Mouse (Mus musculus): Measurements from ENCODE around the gene Cdh13.
A peak's percentile ranks its signal among the peaks of the same experiment; 100 is the strongest.

Gene Cdh13

DNA sequence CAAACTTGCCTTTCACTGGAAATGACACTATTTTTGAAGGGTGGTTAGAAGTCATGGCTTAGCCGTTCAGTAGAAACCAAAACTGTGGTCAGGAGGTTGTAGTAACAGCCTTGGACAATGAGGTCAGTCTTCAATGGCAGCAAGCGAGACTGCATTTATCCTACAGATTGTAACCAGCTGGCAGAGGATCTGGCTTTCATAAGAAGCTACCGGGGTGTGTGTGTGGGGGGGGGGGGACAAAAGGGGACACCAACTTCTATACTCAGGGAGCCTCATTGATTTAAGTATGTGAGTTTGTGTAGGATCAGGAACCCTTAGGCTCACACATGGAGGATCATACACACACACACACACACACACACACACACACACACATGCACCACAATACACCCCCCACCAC lies 25.6 kb downstream of the Cdh13 start:
- DNase-seq: no peak

DNA sequence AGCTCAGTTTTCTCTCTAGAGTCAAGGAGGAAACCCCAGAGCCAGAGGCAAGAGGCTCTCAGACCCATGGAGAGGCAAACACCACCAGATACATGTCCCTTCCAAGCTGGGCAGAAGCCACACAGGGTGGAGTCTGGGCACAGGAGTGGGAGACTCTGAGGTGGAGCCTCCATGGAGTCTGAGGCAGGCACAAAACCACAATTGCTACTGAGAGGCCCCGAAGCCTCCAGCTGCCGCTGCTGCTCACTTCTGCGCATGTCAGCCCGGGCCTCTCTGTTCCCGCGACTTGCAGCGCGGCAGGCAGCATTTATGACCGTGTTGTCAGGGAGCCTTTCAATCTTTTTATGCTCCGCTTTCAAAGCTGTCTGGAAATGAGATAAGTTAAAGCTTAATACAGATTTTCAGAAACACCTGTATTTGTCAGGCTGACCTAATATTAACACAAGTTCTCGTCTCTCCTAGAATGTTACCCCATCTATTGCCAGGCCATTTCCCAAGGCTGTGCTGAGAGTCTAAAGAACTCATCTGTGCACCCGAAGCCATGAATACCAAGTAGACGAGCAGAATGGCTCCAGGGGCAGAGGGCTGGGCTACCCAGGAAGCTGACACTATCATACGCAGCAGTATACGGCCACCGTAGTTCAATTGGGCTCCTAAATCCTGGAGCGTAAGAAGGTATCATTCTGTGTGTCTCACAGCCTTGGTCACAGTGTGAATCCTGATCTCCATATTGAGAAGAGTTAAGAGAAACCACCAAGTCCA lies 30.1 kb downstream of the Cdh13 start:
- DNase-seq: peak; percentile 25

DNA sequence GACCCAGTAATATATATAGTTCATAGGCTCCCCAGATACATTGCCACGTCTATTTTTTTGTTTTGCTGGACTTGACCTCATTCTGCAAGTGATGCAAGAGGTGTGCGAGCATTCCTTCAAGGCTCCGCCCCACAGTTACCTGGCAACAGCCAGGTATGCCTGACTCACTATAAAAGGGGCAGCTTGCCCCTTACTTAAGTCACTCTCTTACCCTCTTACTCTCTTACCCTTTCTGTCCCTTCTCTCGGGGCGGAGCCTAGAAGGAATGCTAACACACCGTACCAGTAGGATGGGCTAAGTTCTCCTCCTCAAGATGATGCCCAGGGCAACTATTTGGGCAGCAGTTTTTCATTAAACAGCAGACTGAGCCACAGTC lies 30.6 kb downstream of the Cdh13 start:
- DNase-seq: no peak

DNA sequence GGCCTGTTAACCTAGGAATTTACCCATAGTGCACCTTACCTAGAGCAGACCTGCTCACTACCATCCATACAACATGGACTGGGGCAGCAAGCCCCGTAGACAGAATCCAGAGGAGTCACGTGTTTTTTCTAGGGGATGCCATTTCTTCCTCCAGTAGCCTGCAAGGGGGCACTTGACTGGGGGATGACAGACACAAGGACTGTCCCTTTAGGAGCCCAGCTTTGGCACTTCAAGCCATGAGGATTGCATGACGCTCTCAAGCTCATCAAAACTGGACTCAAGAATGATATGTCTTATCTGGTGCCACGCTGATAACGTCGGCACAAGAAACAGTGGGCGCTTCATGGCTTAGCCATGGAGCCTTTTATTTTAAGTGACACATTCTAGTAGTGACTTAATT lies 31.4 kb downstream of the Cdh13 start:
- no peak for DNase-seq

DNA sequence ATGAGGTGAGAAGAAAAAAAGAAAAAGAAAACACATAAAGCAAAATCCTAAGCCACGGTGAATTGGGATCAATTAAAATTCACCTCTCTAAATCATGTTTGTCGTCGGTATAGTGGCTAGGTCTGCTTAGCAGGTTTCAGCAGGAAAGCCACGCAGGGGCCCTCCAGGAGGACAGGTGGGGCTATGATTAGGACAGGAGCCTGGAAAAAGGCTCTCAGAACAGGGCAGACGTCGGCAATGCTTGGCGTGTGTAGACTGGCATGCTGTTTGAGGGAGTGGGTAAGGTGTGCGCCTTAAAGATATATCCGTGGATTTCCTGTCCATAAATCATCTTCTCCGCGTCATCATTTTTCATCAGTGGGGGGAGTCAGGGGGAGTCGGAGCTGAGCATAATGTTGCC lies 32.9 kb downstream of the Cdh13 start:
- no peak for DNase-seq

DNA sequence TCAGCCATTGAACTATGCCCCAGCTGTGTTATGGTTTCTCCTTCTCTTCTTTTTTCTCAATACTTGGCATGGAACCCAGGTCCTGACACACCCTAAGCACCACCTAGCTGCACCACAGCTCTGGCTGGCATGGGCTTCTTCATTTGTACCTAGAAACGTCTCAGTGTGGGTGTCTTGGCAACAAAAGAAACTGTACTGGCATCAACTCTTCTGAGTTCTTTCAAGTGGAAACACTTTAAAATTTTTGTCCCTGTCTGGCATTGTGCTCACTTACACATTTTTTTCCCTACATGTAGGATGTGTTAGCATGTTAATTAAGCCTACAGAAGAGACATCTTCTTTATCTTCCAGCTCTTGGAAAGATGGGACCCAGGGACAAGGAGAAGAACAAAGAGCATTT lies 37.0 kb downstream of the Cdh13 start:
- peak; percentile 56 for DNase-seq

DNA sequence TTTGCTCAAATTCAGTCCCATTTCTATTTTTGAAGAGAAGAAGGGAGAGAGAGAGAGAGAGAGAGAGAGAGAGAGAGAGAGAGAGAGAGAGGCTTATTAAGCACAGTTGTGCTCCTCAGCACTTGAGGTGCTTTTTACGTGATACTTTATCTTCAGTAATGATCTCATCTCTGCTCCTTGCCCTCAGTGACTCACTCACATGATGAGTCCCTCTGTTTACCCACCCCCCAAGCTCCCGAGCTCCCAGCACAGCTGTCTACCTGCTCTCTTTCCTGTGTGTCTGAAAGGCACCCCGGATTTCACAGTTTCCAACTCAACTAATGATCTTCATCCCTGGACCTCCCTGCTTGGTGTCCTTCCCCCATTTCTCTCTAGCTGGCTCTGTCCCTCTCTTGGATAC lies 39.9 kb downstream of the Cdh13 start:
- no peak for DNase-seq

DNA sequence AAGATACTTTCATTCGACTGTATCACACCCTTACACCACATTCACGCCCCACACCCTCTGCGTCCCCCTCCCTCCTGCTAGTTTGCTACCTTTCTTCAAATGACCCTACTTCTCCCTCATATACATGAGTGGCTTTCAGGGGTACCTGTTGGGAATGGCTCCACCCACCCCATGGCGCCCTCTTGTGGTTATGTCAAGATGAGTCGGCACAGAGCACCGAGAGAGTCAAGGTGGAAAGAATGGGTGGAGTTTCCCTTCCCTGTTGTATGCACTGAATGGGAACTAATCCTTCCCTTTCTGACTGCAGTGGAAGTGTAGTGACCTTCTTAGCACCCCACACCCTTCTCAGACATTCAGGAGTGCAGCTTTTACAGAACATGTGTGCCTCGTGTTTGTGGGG lies 51.4 kb downstream of the Cdh13 start:
- DNase-seq: no peak

DNA sequence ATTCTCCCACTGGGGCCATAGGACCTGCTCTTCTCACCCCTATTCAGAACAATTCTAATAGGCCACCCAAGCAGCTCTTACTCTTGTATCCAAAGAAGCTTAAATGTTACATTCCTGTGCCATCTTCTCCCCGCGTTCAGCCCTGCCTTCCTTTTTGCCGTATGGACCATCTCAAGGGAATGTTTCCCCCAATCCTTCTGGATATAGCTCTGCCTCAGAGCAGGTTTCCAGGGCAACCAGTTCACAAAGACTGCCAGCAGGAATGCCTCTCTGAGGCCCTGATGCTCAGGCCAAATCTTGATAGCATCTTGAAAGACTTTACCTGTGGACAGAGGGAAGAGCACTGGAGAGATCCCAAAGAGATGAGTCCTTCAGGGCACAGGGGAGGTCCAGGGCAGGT lies 56.2 kb downstream of the Cdh13 start:
- DNase-seq: no peak

DNA sequence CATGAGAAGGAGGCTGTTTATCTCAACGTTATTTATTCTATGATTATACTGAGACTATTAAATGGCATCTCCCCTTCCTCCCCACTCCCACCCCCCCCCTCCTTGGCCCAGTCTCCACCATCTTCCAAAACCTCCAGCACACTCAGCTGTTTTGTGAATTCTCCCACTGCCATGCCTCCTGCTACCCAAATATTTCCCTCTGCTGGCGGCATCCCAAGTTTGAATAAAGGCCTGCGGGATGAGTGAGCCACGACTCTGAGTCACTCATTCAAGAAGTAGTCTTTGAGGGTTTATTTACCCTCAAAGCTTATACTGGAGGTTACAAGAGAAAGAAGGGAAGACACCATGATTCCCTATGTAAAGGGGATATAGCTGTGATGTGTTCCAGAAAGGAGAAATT lies 59.7 kb downstream of the Cdh13 start:
- DNase-seq: peak; percentile 39

DNA sequence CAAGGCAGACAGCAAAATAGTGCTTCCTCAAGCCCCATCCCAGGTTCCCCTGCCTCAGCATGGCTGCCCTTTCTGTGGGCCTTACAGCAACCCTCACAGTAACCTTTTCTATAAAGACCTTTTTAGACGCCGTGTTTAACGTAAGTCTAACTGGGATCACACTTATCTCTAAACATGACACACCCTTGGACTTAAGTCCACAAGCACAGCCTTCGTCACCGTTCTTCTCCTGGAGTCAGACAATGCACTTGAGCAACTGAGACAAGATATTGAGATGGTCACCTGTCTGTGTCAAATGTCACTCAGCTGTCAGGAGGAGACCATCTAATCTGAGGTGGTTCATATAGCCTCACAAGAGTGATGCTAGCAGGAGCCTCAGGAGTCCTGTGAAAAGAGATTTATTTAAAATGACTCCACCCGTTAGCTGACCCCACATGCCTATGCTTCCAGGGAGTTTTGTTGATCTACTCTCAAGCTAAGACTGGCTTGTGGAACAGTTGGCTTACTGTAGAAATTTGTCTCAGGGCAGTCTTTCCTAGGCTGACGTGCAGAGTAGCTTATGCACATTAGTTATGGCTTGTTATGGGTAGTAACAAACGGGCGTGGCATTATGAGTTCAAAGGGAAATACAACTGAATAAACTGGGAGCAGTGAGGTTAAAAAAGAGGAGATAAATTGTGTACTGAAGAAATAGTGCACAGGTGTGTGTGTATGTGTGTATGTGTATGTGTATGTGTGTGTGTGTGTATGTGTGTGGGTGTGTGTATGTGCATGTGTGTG lies 65.4 kb downstream of the Cdh13 start:
- no peak for DNase-seq

DNA sequence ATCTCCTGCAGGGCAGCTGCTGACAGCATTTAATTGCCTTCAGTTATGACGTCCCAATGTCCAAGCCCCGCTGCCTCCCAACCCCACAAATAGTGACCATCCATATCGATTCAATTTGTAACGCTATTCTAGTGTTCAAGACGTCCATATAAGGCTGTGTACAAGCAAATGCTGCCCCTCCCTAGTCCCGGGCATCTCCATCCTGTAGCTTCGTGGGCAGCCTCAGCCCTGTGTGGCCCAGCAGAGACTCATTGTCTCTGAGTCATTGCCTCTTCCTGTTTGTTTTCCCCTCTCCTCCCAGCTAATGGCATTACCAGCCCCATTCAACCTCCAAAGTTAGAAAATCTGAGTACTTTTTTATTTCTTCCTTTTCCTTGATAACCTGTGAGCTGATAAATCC lies 66.6 kb downstream of the Cdh13 start:
- DNase-seq: no peak

DNA sequence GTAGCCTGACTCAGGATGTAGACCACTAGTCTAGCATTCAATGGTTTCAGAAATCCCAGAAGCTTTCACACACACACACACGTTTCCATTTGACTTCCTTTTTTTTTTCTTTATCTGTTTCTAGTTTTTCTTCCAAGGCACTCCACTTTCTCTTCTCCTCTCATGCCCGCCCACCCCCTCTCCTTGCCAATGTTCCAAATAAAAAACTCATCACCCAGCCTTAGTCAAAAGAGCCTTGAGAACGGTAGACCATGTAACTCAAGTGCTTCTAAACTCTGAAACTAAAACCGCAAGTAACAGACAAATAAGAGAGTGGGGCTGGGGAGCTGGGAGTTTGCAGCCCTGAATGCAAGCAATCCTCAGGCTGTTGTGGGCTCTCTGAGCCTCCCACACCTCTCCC lies 69.5 kb downstream of the Cdh13 start:
- peak; percentile 43 for DNase-seq

DNA sequence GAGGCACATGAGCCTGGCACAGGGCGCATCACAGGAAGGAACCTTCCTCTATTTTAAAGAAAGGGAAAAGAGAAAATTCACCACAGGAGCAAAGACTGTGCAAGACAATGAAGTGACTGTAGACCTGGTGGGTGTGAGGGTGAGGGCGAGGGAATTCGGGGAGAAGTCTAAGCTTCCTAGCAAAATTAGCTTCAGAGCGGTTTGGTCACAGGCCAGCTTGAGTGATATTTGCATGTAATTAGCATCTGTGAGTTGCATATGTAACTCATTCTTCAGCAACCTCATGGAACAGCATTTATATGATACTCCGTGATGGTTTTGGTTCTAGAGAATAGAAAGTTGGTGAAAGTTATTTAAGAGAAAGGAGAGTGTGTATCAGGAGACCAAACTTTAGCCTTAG lies 73.5 kb downstream of the Cdh13 start:
- no peak for DNase-seq

DNA sequence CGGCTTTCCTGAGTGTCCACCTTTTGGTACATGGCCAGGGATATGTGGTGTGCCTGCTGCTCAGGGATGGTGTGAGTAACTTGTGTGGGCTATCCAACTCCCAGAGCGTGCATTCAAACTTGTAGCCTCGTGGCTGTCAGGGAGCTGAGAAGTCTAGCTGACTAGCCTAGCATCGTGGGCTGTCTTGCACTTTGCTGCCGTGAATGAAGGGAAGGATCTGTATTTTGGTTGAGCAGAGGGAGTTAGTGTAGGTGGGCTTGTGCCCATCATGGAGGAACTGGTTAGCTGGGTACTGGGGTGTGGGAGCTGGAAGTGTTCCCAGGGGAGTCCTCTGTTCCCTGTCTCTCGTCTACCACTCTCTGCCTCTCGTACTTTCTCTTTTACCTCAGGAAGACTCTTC lies 74.1 kb downstream of the Cdh13 start:
- DNase-seq: peak; percentile 54

DNA sequence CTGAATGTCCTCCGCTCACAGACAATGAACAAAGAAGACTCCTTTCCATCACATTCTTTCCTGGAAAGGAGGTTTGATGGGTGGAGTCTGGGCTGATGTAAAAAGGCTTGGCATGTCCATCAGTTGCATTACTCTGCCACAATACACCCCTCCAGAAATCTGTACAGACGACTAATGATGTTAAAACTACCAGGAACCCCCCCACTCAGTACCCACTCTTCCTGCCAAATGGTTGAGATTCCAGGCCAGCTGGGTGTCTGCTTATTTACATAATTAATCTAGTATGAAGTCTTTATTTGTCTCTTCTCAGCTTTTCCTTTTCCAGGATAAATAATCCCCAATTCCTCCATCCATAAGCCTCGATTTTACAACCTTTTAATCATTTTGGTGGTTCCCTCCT lies 80.2 kb downstream of the Cdh13 start:
- no peak for DNase-seq

DNA sequence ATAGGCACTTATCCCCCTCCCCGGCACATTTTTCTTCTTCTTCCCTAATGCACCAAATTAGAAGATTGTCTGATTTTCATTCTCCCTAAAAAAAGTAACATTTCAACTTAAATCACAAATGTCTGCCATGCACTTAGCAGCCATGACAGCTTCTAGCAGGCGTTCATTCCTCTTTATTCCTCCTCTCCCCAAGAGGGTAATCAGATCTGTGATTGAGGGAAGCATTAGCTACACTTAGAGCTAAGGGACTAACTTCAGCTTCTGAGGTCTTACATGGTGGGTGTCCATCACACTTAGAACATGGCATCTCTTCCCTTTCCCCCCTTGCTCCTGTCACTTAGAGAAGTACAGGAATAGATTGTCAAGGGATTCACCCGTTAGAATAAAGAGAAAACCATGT lies 89.6 kb downstream of the Cdh13 start:
- no peak for DNase-seq

DNA sequence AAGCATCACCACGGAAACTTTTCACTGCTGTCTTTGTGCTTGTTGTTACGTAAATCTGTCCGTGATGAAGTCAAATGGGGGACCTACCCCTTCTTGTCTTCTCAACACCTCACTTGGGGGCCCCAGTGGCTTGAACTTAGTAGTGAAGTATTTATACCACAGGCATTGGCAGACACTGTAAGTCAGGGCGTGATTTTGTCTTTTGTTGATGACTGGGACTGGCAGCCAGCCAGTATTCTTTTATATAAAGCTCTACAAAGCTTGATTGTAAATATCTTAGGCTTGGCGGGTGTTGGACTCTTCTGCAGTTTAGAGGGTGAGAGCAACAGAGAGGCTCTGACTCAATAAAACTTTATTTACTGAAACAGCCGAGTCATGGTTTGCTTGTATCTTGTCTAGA lies 91.2 kb downstream of the Cdh13 start:
- DNase-seq: peak; percentile 26

DNA sequence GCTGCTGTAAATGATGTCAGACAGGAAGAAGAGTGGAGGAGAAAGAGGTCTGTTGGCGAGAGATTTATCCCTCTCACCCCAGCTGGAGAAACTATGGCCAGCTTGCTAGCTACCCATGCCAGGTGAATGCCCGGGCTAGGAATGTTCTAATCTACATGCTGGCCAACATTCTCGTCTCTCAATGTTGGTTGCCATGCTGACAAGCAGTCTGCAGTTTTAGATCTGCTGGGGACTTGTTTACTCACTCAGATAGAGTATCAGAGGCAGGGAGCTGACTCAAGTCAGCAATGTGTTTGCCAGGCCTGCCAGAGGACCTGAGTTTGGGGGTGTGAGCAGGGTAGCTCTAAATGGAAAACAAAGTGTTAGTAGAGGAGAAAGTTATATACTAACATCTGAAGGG lies 93.3 kb downstream of the Cdh13 start:
- no peak for DNase-seq

DNA sequence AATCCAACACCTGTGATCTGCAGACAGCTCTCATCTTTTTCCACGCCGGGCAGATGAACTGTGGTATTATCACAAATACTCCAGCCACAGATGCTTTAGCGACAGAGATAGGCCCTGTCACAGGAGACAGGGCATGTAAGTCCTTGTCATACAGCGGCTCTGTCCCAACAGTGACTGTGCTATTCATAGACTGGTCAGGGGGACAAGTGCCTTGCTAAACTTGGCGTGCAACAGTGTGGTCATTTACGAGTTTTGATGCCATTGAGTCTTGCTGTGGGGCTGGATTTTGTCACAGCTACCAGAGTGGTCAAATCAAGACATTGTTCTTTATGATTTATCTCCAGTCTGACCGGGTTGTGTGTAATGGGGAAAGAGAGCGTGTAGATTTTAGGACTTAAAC lies 95.5 kb downstream of the Cdh13 start:
- DNase-seq: no peak

DNA sequence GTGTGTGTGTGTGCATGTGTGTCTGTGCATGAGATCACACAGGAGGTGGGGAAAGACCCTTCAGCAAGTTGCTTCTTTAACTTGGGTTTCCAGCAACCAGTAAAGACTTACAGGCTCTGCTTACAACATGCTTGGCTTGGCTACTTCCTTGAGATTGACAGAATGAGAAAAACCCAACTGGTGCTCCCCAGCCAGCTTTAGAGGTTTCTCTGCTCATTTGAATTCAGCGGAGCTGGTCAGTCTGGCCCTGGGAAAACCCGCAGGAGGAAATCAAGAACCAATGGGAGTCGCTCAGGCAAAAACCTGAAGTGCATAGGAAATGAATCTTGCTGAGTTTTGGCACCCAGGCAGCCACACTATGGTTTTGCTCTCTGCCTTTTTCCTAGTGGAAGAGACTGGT lies 96.1 kb downstream of the Cdh13 start:
- DNase-seq: peak; percentile 31

DNA sequence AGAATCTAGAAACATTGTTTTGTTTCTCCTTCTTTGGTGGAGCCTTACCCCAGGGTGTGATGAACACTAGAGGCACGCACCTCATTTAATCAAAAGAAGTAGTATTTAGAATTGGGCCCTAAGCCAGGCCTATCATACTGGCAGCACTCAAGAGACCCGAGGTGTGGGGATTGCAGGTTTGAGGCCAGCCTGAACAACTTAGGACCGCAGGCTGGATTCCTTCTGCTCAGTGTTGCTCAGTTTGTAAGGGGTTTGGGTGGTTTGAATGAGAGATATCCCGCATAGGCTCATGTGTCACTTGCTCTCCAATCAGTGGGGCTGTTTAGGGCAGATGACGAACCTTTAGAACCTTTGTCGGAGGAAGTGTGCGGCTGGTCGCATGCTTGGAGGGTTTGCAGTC lies 96.5 kb downstream of the Cdh13 start:
- no peak for DNase-seq

DNA sequence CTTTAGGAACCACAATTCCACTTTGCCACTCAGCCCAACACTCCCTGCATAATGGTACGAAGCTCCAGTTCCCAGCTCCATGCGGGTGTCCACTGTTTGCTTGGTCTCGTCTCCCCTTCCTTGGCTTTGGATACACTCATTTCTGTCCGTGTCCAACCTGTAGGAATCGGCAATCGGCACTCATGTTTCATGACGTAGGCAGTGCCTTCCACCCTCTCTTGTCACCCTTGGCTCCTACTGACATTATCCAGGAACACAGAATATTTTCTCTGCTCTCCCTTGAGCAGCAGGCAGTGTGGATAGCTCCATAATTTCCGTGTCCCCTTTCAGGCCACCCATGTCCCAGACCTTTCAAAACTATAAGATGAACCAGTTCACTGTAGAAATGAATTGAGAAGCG lies 97.2 kb downstream of the Cdh13 start:
- DNase-seq: no peak

DNA sequence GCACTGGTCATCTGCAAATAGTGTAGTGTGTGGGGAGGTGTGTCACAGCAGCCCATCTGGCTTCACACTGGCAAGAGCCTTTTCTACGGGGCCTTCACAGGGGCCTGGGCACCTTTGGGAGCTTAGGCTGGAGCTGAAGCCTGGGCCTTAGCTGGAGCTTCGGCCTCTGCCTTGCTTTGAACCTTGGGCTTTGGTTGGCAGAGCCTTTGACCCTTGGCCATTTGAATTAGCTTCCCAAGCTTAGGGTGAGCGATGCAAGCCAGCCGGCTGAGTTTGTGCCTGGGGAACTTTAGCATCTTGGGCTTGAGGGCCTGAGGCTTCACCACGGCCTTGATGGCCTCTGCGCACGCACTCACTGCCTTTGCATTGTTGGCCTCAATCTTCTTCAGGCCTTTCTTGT lies 98.1 kb downstream of the Cdh13 start:
- no peak for DNase-seq

DNA sequence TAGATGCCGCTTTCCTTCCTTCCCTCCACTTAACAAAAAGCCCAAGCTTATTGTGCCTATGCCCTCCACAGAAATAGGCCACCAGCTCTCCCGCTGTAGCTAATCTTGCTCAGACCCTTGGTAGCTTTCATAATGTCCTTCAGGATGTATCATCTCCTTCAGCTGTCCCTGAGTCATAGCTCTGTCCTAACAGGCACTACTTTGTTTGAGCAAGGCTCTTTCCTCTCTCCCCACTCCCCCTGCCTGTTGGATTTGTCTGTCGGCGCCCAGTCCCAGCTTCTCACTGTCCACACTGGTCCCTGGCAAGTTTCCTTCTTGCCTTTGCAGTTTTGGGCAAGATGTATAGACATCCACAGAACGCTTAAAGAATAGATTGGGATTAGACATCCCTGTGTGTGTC lies 100.8 kb downstream of the Cdh13 start:
- DNase-seq: no peak
